Mouse (Mus musculus): ENCODE results near the gene 1700061G19Rik.

- TF ChIP-seq POLR2A (IDR thresholded peaks at IDR 0.05; ENCODE audit: insufficient read depth, low read length), result no peak
- no peak for TF ChIP-seq EP300 (IDR thresholded peaks at IDR 0.05; ENCODE audit: insufficient read depth, low read depth, low read length)
Observed at GRCm38 (mm10) chr17:56855421-56855820, 19.9 kb upstream of the 1700061G19Rik start.
